Mouse (Mus musculus): ENCODE measurements around the gene Dnajc5. TPM values are rescaled to one million over a fixed set of nuclear protein-coding genes. Genes with fewer than 3 reads are reported as not detected.
"Not testable (repeated sequence)": the region's sequence is repeated elsewhere in the genome, so short reads cannot be mapped to it uniquely, and the experiment has no call there.

The Dnajc5 gene
- polyA plus RNA-seq, 1 experiment from 2014 or later, result 84.4 TPM

DNA sequence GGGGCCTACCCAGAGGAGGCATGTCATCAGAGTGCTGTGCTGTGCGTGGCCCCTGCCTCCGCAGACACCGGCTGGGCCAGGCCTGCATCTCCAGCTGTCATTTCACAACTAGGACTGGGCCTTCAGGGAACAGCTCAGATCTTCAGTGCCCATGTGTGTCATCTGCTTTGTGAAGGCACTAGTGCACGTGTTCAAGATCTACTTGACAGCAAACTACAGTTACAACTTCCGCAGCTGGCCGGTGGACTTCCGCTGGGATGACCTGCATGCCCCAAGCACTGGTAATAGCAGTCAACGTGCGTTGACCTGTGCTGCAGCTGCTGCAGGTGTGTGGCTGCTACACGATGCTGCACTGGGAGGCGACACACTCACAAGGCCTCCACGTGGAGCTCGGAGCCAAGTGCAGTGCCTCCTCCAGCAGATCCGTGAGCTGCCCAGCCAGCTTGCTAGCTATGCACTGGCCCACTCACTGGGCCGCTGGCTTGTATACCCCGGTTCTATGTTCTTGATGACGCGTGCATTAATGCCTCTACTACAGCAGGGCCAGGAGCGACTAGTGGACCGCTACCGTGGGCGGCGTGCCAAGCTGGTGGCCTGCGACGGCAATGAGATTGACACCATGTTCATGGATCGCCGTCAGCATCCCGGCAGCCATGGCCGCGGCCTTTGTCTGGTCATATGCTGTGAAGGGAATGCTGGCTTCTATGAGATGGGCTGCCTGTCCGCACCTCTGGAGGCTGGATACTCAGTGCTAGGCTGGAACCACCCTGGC lies 26.9 kb upstream of the Dnajc5 start, which contains the start of gene Abhd16b:
Gene Abhd16b (plus strand): TSS at position 51 of the 772 bp plus-strand sequence.
- no peaks in the 10 kb centered on the region for H3K27me3 ChIP-seq
- 80% methylated on average over 31 of the region's 31 CpGs for WGBS

DNA sequence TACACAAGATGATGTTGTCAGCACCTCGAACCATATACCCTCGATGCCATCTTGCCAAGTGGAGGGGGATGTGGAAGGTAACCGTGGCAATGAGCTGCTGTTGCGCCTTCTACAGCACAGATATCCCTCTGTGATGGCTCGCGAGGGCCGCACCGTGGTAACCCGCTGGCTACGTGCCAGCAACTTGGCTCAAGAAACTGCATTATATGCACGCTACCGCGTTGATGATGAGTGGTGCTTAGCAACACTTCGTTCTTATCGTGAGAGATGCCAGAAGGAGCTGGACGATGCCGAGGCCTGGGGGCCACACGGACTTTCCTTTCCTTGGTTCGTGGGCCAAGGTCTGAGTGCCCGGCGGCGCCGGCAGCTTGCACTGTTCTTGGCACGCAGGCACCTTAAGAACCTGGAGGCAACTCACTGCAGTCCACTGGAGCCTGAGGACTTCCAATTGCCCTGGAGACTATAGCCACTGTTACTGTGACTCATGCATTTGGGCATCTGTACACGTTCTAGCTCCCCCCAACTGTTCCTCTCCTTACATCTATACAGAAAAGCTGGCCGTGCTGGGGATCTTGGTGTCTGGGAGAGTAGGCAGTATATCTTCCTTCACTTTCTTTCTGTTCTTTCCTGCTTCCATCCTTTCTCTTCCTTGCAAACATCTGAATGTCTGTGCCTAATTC lies 25.9 kb upstream of the Dnajc5 start:
- Histone ChIP-seq H3K4me3 (replicated peaks) (no peak overlapping the region), H3K36me3 (peaks cover 8% of the 10 kb centered on the region), H3K27ac (no peak overlapping the region), H3K27me3 (no peaks in the 10 kb centered on the region), H3K9me3 (replicated peaks) (no peaks in the 10 kb centered on the region), H3K9ac (no peak overlapping the region), H3K4me2 (no peak overlapping the region), H3K4me1 (peaks cover 28% of the 10 kb centered on the region)
- ATAC-seq (replicated peaks; ENCODE audit: low FRiP score), result no peak
- 82% methylated on average over 26 of the region's 26 CpGs for WGBS

More for the DNA sequence above, 26.9 kb upstream of the Dnajc5 start, which contains the start of gene Abhd16b:
- no peak within 1 kb of the TSS for H3K27ac ChIP-seq
- no peak for ATAC-seq (replicated peaks; ENCODE audit: low FRiP score)
- H3K36me3 ChIP-seq, result no peaks in the 10 kb centered on the region
- H3K4me3 ChIP-seq (replicated peaks), result no peak within 1 kb of the TSS
- H3K4me2 ChIP-seq, result no peak within 1 kb of the TSS
- peaks cover 29% of the 10 kb centered on the region for H3K4me1 ChIP-seq
- H3K9ac ChIP-seq, result no peak within 1 kb of the TSS
- H3K9me3 ChIP-seq (replicated peaks), result no peaks in the 10 kb centered on the region

DNA sequence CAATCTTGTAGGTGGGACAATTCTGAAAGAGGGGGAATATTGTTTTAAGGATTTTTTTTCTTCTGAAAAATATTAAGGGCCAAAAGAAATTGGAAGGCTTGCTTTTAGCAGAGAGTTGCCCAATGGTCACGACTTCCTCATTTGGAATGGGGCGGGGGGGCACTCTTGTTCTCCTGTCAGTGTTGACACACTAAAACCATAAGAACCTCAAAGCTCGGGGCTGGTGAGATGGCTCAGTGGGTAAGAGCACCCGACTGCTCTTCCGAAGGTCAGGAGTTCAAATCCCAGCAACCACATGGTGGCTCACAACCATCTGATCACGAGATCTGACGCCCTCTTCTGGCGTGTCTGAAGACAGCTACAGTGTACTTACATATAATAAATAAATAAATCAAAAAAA lies 24.4 kb upstream of the Dnajc5 start:
- H3K9me3 ChIP-seq (replicated peaks); H3K9ac ChIP-seq; ATAC-seq (replicated peaks; ENCODE audit: low FRiP score); H3K27me3 ChIP-seq: not testable (repeated sequence)
- Histone ChIP-seq H3K4me2 (peak overlapping the region; percentile 89), H3K27ac (peak overlapping the region; percentile 98; the same call in 1 of the 2 replicates), H3K4me3 (replicated peaks) (peak overlapping the region; percentile 85; the same call in 1 of the 2 replicates), H3K36me3 (peaks cover 22% of the 10 kb centered on the region), H3K4me1 (peaks cover 28% of the 10 kb centered on the region)
- WGBS, result 65% methylated on average over 8 of the region's 8 CpGs

DNA sequence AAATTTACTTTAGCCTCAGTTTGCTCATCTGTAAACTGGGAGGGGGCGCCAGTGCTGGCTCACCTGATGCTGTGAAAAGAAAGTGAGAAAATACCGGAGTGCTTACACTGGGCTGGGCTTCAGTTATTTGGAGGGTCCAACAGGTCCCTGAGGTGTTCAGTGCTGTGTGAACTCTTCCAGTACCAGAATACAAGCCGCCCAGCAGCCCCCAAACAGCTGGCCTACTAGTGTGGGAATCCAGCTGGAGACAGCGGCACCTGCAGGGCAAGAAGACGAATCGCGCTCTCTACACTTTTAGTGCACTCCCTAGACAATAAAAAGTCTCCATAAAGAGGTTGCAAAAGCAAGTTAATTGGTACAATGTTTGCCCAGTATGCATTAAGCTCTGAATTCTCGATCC lies 24.0 kb upstream of the Dnajc5 start:
- H3K9ac ChIP-seq, result peak overlapping the region; percentile 45
- H3K27me3 ChIP-seq, result no peaks in the 10 kb centered on the region
- H3K27ac ChIP-seq, result peak overlapping the region; percentile 98
- peaks cover 26% of the 10 kb centered on the region for H3K36me3 ChIP-seq
- no peaks in the 10 kb centered on the region for H3K9me3 ChIP-seq (replicated peaks)
- H3K4me2 ChIP-seq, result peak overlapping the region; percentile 89
- WGBS, result 13% methylated on average over 8 of the region's 8 CpGs
- peak; percentile 74 for ATAC-seq (replicated peaks; ENCODE audit: low FRiP score)
- peak overlapping the region; percentile 85 for H3K4me3 ChIP-seq (replicated peaks)
- H3K4me1 ChIP-seq, result peaks cover 28% of the 10 kb centered on the region

DNA sequence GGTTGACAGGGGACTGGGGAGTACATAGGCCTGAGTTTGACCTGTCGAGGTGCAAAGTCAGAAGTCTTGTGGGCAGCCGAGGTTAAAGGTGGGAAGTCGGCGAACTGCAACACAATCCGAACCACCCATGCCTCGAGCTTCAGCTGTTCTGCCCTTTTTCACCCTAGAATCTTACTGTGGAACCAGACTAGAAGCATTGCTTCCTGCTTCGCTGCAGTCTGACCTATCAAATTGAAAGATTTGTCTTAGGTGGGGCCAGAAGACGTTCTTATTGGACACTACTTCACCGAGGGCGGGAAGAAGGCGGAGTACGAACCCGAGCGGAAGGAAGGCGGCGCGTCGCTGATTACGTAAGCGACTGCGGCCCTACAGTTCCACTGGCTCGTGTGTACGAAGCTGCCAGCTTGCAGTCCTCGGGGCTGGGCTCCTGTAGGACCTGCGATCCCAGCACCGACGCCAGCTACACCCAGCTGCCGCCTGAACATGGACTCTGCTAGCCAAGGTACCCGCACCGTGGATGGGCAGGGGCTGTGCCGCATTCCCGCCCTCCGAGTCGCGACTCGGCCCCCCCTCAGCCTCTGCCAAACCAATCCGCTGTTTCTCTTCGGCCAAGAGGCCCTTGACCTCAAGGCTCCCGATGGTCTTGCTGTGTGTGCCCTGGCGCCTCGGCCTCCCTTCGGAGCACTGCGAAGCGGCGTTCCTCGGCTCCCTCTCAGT lies 23.3 kb upstream of the Dnajc5 start, which contains the start of gene Tpd52l2:
Gene Tpd52l2 (plus strand): TSS at position 312 of the 717 bp plus-strand sequence.
- Histone ChIP-seq H3K36me3 (peaks cover 34% of the 10 kb centered on the region), H3K9me3 (replicated peaks) (no peaks in the 10 kb centered on the region), H3K4me2 (peak within 1 kb of the TSS; percentile 89), H3K4me3 (replicated peaks) (peak within 1 kb of the TSS; percentile 85), H3K9ac (peak within 1 kb of the TSS; percentile 88), H3K4me1 (peaks cover 25% of the 10 kb centered on the region), H3K27me3 (no peaks in the 10 kb centered on the region), H3K27ac (peak within 1 kb of the TSS; percentile 98)
- WGBS, result under 1% methylated on average over 46 of the region's 46 CpGs
- ATAC-seq (replicated peaks; ENCODE audit: low FRiP score), result peak; percentile 98

DNA sequence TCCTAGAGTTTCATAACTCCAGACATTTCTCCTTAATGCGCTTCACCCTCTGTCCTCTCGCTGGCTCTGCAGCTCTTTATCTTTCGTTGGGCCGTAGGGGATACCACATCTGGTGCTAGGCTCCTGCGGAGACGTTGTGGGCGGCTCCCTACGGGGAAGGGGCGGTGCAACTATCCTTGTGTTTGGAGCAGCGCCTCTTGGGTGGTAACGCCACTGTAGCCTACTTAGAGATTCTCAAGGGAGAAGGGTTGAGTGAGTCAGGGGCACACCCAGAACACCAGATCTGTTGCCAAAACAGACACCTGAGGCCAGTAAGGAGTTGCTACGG lies 22.8 kb upstream of the Dnajc5 start:
- Histone ChIP-seq H3K9ac (peak overlapping the region; percentile 88), H3K27me3 (no peaks in the 10 kb centered on the region), H3K4me1 (peaks cover 22% of the 10 kb centered on the region), H3K36me3 (peaks cover 39% of the 10 kb centered on the region), H3K4me3 (replicated peaks) (peak overlapping the region; percentile 85), H3K9me3 (replicated peaks) (no peaks in the 10 kb centered on the region), H3K27ac (peak overlapping the region; percentile 98), H3K4me2 (peak overlapping the region; percentile 89)
- 1% methylated on average over 12 of the region's 12 CpGs for WGBS
- peak; percentile 79 for ATAC-seq (replicated peaks; ENCODE audit: low FRiP score)

DNA sequence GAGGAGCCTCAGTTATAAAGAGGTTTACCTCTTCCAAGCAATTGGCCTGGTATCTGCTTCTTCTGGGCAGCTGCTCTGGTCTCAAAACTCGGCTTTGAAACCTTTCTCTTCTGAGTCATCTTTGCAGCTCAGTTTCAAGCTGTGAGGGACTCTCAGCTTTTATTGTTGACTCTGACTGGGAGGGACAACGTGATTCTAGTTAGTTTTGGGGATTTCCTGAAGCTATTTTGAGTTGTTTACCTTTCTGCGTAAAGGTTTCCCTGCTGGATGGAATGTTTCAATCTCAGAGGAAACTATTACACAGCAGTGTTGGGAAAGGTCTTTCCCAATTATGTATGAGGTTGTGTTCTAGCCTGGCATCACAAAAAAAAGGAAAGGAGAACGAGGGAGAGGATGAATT lies 21.6 kb upstream of the Dnajc5 start:
- Histone ChIP-seq H3K4me1 (peaks cover 18% of the 10 kb centered on the region), H3K9me3 (replicated peaks) (no peaks in the 10 kb centered on the region), H3K4me3 (replicated peaks) (no peak overlapping the region; the same call in 1 of the 2 replicates), H3K9ac (no peak overlapping the region), H3K36me3 (peaks cover 50% of the 10 kb centered on the region), H3K27me3 (no peaks in the 10 kb centered on the region), H3K4me2 (peak overlapping the region; percentile 89; the same call in 1 of the 2 replicates), H3K27ac (no peak overlapping the region)
- 76% methylated on average over 4 of the region's 4 CpGs for WGBS
- ATAC-seq (replicated peaks; ENCODE audit: low FRiP score), result no peak

DNA sequence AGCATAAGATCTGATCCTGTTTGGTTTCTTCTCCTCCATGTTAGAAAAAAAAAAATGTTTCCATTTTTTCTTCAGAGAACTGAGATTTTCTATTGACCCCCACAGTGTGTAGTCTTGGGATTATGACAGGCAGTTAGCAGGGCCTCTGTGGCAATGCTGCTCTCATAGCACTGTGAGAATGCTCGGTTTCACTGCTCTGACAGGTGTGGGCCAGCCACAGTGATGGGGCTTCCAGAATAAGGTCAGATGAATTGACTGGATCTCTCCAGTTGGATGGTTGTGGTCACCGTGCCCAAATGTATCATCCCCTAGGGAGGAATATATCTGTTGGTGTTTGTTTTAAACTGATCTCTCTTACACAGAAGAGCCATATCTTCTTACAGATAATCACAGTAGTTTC lies 11.1 kb upstream of the Dnajc5 start:
- 82% methylated on average over 2 of the region's 2 CpGs for WGBS
- Histone ChIP-seq H3K4me2 (no peak overlapping the region), H3K27me3 (no peaks in the 10 kb centered on the region), H3K4me1 (no peaks in the 10 kb centered on the region), H3K36me3 (peaks cover 98% of the 10 kb centered on the region), H3K9me3 (replicated peaks) (no peaks in the 10 kb centered on the region), H3K4me3 (replicated peaks) (no peak overlapping the region), H3K27ac (no peak overlapping the region), H3K9ac (no peak overlapping the region)
- ATAC-seq (replicated peaks; ENCODE audit: low FRiP score), result no peak

DNA sequence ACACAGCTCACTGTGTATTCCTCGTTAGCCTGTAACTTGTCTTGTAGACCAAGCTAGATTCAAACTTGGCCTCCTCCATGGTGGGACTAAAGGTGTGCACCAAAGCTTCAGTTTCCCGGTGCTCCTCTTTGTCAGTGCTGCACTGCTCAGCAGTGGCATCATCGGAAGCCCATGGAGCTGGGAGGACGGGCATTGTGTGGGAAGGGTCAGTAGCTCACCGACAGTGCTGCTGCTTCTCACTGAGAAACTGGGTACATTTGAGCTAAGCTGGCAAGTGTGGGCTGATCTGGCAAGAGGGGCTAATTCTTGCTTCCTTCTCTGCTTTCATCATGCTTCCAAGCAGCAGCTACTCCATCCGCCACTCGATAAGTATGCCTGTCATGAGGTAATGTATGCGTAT lies 9.1 kb upstream of the Dnajc5 start:
- H3K4me2 ChIP-seq, result no peak overlapping the region
- ATAC-seq (replicated peaks; ENCODE audit: low FRiP score), result no peak
- 97% methylated on average over 8 of the region's 8 CpGs for WGBS
- H3K36me3 ChIP-seq, result peaks cover 97% of the 10 kb centered on the region
- no peak overlapping the region for H3K27ac ChIP-seq
- no peaks in the 10 kb centered on the region for H3K9me3 ChIP-seq (replicated peaks)
- no peaks in the 10 kb centered on the region for H3K4me1 ChIP-seq
- H3K4me3 ChIP-seq (replicated peaks), result no peak overlapping the region
- H3K9ac ChIP-seq, result no peak overlapping the region
- no peaks in the 10 kb centered on the region for H3K27me3 ChIP-seq

DNA sequence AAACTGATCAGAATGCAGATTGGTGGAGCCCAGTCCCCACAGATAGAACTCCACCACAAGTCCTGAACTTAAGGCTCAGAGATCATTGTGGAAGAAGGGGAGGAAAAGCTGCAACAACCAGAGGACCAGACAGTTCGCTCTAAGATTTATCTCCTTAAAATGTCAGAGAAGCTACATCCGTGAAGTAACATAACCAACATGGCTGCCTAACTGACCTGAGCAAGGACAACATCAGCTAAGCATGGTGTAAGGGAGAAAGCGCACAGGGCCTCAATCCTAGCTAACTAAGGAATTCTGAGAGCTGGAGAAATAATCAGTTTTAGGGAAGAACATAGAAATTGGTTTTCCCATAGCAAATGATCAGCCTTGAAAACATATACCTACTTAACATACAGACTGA lies 1.1 kb upstream of the Dnajc5 start:
- Histone ChIP-seq H3K27me3 (no peaks in the 10 kb centered on the region), H3K27ac (peak overlapping the region; percentile 99), H3K36me3 (peaks cover 41% of the 10 kb centered on the region), H3K9me3 (replicated peaks) (no peaks in the 10 kb centered on the region), H3K4me2 (peak overlapping the region; percentile 66), H3K9ac (peak overlapping the region; percentile 95), H3K4me3 (replicated peaks) (peak overlapping the region; percentile 90), H3K4me1 (peaks cover 23% of the 10 kb centered on the region)
- WGBS, result 50% methylated on average over 3 of the region's 3 CpGs
- ATAC-seq (replicated peaks; ENCODE audit: low FRiP score), result no peak

DNA sequence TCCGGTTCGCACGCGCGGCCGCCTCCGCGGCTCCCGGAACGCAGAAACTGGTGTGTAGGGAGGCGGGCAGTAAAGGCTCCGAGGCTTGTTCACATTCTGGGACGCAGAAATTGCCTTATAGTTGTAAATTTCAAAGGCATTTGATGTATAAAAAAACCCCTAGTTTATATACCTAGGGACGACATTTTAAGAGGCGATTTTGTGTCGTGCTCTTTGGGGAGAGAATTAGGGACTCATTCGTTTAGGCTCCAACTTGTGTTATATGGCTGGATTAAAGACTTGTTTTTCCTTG lies 597 bp downstream of the Dnajc5 start:
- H3K9ac ChIP-seq, result peak overlapping the region; percentile 95
- no peak for ATAC-seq (replicated peaks; ENCODE audit: low FRiP score)
- 0% methylated on average over 17 of the region's 17 CpGs for WGBS
- H3K4me1 ChIP-seq, result peaks cover 26% of the 10 kb centered on the region
- H3K36me3 ChIP-seq, result peaks cover 26% of the 10 kb centered on the region
- peak overlapping the region; percentile 90 for H3K4me3 ChIP-seq (replicated peaks)
- H3K4me2 ChIP-seq, result peak overlapping the region; percentile 66
- H3K27me3 ChIP-seq, result no peaks in the 10 kb centered on the region
- H3K27ac ChIP-seq, result peak overlapping the region; percentile 99
- H3K9me3 ChIP-seq (replicated peaks), result no peaks in the 10 kb centered on the region

DNA sequence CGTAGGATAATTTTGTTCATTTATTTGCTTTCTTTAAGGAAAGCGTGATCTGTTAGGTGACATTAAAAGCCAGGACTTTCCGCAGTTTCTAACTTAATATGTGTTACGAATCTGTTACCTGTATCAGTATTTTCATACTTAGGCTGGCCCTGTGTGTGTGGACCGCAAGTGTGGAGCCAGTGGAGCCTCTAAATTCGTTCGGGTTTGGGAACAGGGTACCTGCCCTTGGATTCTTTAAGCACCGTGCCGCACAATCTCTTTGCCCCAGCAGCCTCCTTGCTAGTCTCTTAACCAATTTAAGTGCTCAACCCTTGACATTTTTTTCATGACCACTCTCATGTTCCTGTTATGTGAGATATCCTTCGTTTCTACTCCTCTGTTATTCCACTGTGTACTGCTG lies 1.2 kb downstream of the Dnajc5 start:
- peaks cover 20% of the 10 kb centered on the region for H3K36me3 ChIP-seq
- ATAC-seq (replicated peaks; ENCODE audit: low FRiP score), result no peak
- peak overlapping the region; percentile 90 for H3K4me3 ChIP-seq (replicated peaks)
- no peak overlapping the region for H3K27ac ChIP-seq
- no peaks in the 10 kb centered on the region for H3K27me3 ChIP-seq
- H3K9ac ChIP-seq, result peak overlapping the region; percentile 95
- peaks cover 26% of the 10 kb centered on the region for H3K4me1 ChIP-seq
- peak overlapping the region; percentile 66 for H3K4me2 ChIP-seq
- H3K9me3 ChIP-seq (replicated peaks), result no peaks in the 10 kb centered on the region
- 43% methylated on average over 10 of the region's 10 CpGs for WGBS

Data from kidney, embryonic 15.5 days (tissue).